Mouse (Mus musculus): ENCODE measurements at regions not wholly inside any gene's neighbourhood (a gene's known extent, or its start where the extent isn't known, plus 50 kb on each side); places are given as distances from the start of the nearest gene placed in this dataset.

DNA sequence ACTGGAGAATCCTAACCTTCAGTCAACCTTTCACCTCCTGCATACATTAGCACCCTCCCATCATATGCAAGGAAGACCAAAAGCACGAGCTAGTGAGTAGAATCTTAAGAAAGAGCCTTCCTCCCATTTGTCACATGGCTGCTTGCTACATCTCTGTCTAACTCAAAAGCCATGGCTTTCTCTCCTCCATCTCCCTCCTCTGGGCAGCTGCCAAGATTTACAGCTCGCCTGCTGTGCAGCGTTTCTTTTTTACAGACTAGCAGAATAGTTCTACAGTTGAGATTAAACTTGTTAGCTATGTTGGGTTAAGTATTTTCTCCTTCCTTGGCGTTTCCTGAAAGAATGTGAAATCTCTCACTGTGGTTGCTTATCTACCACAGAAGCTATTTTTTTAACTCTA, 168.3 kb upstream of the Mctp2 start:
- TF ChIP-seq EP300 (IDR thresholded peaks at IDR 0.05; ENCODE audit: insufficient read depth, low read depth, low read length): no peak
- TF ChIP-seq CTCF (IDR thresholded peaks at IDR 0.05; ENCODE audit: low read depth, low read length): no peak
- no peak for TF ChIP-seq POLR2A (IDR thresholded peaks at IDR 0.05; ENCODE audit: insufficient read depth, low read length)
